Mouse (Mus musculus) cortical plate, adult 2 months (tissue): ENCODE data around the gene Ttc32.

Experiments used
- CTCF ChIP-seq: fragments of 200-500 bp; IDR thresholded peaks from 2 replicates; pipeline ENCODE4 v1.5.1; 2011; ENCODE audit warnings: mild to moderate bottlenecking, control low read depth, low read length; ENCODE audit not compliant: insufficient read depth; ENCODE audit errors: extremely low read depth
- POLR2A ChIP-seq: fragments of 200-500 bp; IDR thresholded peaks from 2 replicates; pipeline ENCODE4 v1.6.1; 2011; ENCODE audit warnings: mild to moderate bottlenecking, low read length, control low read depth; ENCODE audit not compliant: insufficient read depth; ENCODE audit errors: extremely low read depth

- TF ChIP-seq CTCF, result no peak
- TF ChIP-seq POLR2A, result no peak
Measured at GRCm38 (mm10) chr12:9031166-9031565, 1.4 kb downstream of the Ttc32 start.
